Mouse (Mus musculus): ENCODE results near the gene E330017A01Rik. TPM values are rescaled to one million over a fixed set of nuclear protein-coding genes. Genes with fewer than 3 reads are reported as not detected.

The E330017A01Rik gene
- polyA plus RNA-seq (2014; fragmentation: Illumina TruSeq; extraction: RNeasy Lipid Tissue Mini Kit (QIAGEN cat#74804); ENCODE audit: insufficient read depth, low read depth, low replicate concordance), result not detected

DNA sequence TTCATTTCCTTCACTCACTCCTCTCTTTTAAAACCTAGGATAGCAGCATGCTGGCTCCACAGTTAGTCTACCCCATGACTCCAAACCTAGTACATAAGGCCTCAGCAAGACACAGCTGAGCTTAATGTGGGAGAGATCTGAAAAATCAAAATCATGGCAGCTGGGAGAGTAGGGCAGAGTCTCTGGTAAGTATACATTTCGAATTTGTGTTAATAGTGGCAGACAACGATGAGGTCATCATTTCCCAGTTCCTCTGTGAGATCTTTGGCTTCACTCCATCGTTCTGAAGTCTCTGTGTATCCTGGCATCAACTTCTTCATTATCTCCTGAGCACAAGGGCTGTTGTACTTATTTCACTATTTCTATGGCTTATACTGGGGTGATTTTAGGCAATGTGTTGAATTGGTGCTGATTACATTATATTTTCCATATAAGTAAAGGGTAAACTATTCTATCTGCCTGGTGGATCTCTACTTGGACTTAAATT is at the start of gene E330017A01Rik:
E330017A01Rik (minus strand) TSS at position 51 of the 487 bp plus-strand sequence.

DNA sequence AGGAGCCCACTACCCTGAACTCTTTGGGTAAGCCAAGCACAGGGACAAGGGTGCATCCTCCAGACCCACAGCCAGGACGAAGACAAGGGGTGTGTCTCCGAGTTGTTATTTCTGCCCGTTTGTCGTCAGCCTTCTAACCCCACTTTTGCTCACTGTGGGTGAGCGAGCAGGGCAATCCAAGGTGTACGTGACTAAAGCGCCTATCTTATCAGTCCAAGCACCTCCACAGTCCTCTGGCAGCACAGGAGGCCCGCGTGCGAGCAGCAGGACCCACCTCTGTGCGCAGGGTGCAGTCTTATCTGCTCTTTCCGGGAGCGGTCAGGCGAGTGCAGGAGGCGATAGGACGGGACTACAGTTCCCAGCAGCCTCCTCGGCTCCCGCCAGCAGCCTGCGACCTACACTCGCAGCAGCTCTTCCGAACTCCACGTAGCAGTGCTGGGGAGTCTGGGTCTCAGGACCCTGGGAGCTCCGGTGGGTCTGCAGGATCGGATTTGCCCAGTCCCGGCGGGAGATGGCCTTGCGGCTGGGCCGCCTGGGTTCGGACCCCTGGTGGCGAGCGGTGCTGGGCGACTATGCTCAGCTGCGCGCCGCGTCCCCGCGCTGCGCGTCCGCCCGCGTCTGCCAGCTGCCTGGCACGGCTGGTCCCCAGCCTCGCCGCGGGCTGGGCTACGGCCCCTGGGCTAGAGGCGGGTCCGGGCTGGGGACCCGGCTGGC is 31.5 kb upstream of the E330017A01Rik start, which contains the start of gene Cpox:
Cpox (plus strand) TSS at position 376 of the 714 bp plus-strand sequence.

DNA sequence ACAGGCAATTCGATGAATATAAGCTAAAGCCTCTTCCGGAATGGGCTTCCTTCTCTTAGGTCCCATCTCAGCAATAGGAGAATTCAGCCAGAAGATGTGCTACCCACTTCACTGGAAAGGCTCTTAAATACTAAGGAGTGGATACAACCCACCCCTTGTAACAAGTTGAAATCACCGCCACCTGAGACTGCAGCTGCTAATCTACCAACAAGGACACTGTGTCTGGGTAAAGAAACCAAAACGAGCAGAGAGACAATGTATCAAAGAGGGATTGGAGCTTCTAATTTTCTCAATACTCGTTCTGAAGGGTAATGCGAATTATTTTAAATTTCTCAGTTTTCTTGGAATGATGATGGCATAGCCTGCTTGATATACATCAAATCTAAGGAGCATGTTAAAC is 21.7 kb downstream of the E330017A01Rik start, which contains the start of gene Gm813:
Gm813 (minus strand) TSS at position 101 of the 400 bp plus-strand sequence.

Other genes starting within 250 kb of the E330017A01Rik start
- gene Dcbld2, start 230.3 kb downstream of the E330017A01Rik start, polyA plus RNA-seq (2014; fragmentation: Illumina TruSeq; extraction: RNeasy Lipid Tissue Mini Kit (QIAGEN cat#74804); ENCODE audit: insufficient read depth, low read depth, low replicate concordance), result 5.9 TPM
- gene St3gal6, start 114.5 kb downstream of the E330017A01Rik start, polyA plus RNA-seq (2014; fragmentation: Illumina TruSeq; extraction: RNeasy Lipid Tissue Mini Kit (QIAGEN cat#74804); ENCODE audit: insufficient read depth, low read depth, low replicate concordance), result 46.4 TPM
- not detected for gene Gm813, start 21.8 kb downstream of the E330017A01Rik start, polyA plus RNA-seq (2014; fragmentation: Illumina TruSeq; extraction: RNeasy Lipid Tissue Mini Kit (QIAGEN cat#74804); ENCODE audit: insufficient read depth, low read depth, low replicate concordance)
- 6.1 TPM for gene Cpox, start 31.6 kb upstream of the E330017A01Rik start, polyA plus RNA-seq (2014; fragmentation: Illumina TruSeq; extraction: RNeasy Lipid Tissue Mini Kit (QIAGEN cat#74804); ENCODE audit: insufficient read depth, low read depth, low replicate concordance)
- gene Gpr15, start 80.3 kb upstream of the E330017A01Rik start, polyA plus RNA-seq (2014; fragmentation: Illumina TruSeq; extraction: RNeasy Lipid Tissue Mini Kit (QIAGEN cat#74804); ENCODE audit: insufficient read depth, low read depth, low replicate concordance), result 0.23 TPM
- gene Cldnd1, start 89.2 kb upstream of the E330017A01Rik start, polyA plus RNA-seq (2014; fragmentation: Illumina TruSeq; extraction: RNeasy Lipid Tissue Mini Kit (QIAGEN cat#74804); ENCODE audit: insufficient read depth, low read depth, low replicate concordance), result 30.3 TPM
- not detected for gene Olfr172, start 124.4 kb upstream of the E330017A01Rik start, polyA plus RNA-seq (2014; fragmentation: Illumina TruSeq; extraction: RNeasy Lipid Tissue Mini Kit (QIAGEN cat#74804); ENCODE audit: insufficient read depth, low read depth, low replicate concordance)
- not detected for gene Olfr173, start 161.5 kb upstream of the E330017A01Rik start, polyA plus RNA-seq (2014; fragmentation: Illumina TruSeq; extraction: RNeasy Lipid Tissue Mini Kit (QIAGEN cat#74804); ENCODE audit: insufficient read depth, low read depth, low replicate concordance)
- not detected for gene Olfr175-ps1, start 188.0 kb upstream of the E330017A01Rik start, polyA plus RNA-seq (2014; fragmentation: Illumina TruSeq; extraction: RNeasy Lipid Tissue Mini Kit (QIAGEN cat#74804); ENCODE audit: insufficient read depth, low read depth, low replicate concordance)
- gene Olfr177, start 236.0 kb upstream of the E330017A01Rik start, polyA plus RNA-seq (2014; fragmentation: Illumina TruSeq; extraction: RNeasy Lipid Tissue Mini Kit (QIAGEN cat#74804); ENCODE audit: insufficient read depth, low read depth, low replicate concordance), result not detected

Measured in lung, adult 10 weeks (tissue).